Mouse (Mus musculus) liver, adult 2 months (tissue): ENCODE measurements around the gene Akr1c20.

ENCODE experiments used
- CTCF ChIP-seq: fragments of 200-500 bp; IDR thresholded peaks from 2 replicates; pipeline ENCODE4 v1.5.1; 2011; ENCODE audit warnings: low read depth, low read length, control low read depth
- POLR2A ChIP-seq: fragments of 200-500 bp; IDR thresholded peaks from 2 replicates; pipeline ENCODE4 v1.6.1; 2011; ENCODE audit warnings: low read length, control low read depth; ENCODE audit not compliant: insufficient read depth; ENCODE audit errors: extremely low read depth

- TF ChIP-seq CTCF = no peak
- no peak for TF ChIP-seq POLR2A
Measured at GRCm38 (mm10) chr13:4514811-4515210, 8.3 kb downstream of the Akr1c20 start.
